Mouse (Mus musculus) large intestine, adult 2 months (tissue): ENCODE data around the gene Shmt2. TPM values are rescaled to one million over a fixed set of nuclear protein-coding genes. Genes with fewer than 3 reads are reported as not detected.

ENCODE experiments used
- DNase-seq: peaks from one replicate; pipeline ENCODE4 v3.0.0-alpha.2; 2012; ENCODE audit warnings: low read depth, low spot score
- WGBS: fragments of 180-500 bp; shearing (Covaris S2); methylation state at CpG from one replicate; pipeline ENCODE4 v1.1.7; 2018; 5-methylcytosine and 5-hydroxymethylcytosine counted together
- polyA plus RNA-seq: library from polyadenylated mRNA; depleted of rRNA; stranded (reverse); fragments of >200 nt; gene quantifications from 2 replicates; pipeline ENCODE4 v1.2.3, GENCODE M21; 2012; rRNA removed

Shmt2 gene
- polyA plus RNA-seq, 1 experiment, result 59.0 TPM

DNA sequence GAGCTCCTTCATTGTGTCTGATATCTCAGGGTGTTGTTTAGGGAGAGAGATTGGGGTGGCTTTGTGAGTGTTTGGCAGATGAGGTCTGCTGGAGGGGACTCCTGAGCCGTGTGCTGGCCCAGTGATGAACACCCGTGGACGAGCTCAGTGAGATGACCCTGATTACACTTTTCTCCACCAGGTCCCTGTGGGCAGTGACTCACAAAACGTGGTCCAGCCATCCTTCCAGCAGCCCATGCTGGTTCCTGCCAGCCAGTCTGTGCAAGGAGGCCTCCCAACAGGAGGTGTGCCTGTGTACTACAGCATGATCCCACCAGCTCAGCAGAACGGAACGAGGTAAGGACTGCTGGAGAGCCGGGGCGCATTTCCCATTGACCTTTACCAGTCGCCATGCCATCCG lies 37.0 kb downstream of the Shmt2 start:
- DNase-seq, result no peak
- 92% methylated on average over 10 of the region's 10 CpGs for WGBS

DNA sequence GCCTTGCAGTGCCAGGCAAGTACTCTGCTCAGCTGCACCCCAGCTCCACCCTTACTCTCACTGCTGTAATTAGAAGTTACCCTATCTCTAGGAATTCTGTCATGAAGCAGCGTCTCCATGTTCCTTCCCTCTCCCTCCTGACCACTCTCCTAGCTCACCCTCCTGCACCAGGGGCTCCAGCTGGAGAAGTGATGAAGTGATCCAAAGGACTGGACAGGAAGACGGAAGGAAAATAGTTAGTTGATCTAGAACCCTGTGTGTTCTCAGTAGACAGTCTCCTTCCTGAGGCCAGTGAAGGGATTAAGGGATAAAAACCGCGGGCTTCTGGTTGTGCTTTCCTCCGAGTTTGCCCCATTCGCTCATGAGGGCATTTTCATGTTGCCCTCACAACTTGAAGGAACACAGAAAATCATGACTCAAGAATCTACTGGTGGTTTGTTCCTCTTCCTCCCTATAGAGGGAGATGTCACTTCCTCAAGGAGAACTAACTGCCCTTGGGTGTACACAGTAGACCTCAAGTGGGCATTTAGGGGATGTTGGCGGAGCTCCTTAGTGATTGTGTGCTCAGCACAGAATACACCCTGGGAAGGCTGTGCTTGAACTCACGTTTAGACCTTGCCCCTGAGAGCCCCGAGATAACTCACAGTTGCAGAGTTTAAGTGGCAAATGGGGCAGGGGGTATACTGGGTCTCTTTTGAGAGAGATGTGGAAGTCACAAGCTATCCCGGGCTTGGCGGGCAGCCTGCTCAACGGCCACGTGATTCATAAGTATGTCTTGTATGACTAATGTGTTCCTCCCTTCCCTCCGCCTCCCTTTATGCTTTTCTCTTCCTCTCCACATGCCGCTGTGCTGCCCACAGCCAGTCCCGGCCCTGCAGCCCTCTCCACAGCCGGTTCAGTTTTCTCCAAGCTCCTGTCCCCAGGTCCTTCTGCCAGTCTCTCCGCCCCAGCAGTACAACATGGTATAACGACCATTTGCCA lies 41.1 kb downstream of the Shmt2 start:
- 74% methylated on average over 19 of the region's 19 CpGs for WGBS
- DNase-seq, result no peak

- WGBS, result 94% methylated on average over 4 of the region's 4 CpGs
Observed at GRCm38 (mm10) chr10:127479131-127479530, 43.1 kb downstream of the Shmt2 start.

GRCm38 (mm10) chr10:127477301-127477700 lies 44.9 kb downstream of the Shmt2 start:
- WGBS, result 90% methylated on average over 7 of the region's 7 CpGs
- no peak for DNase-seq

More at GRCm38 (mm10) chr10:127479131-127479530, 43.1 kb downstream of the Shmt2 start:
- DNase-seq, result no peak

GRCm38 (mm10) chr10:127476541-127476940 lies 45.7 kb downstream of the Shmt2 start:
- no peak for DNase-seq
- 78% methylated on average over 3 of the region's 3 CpGs for WGBS

- 96% methylated on average over 4 of the region's 4 CpGs for WGBS
- no peak for DNase-seq
Observed at GRCm38 (mm10) chr10:127475175-127475574, 47.1 kb downstream of the Shmt2 start.

GRCm38 (mm10) chr10:127472722-127473121 lies 49.5 kb downstream of the Shmt2 start:
- DNase-seq, result no peak
- WGBS, result 92% methylated on average over 9 of the region's 9 CpGs

GRCm38 (mm10) chr10:127471281-127471988 lies 50.8 kb downstream of the Shmt2 start:
- no peak for DNase-seq
- WGBS, result 71% methylated on average over 15 of the region's 15 CpGs

Other genes with a start within 250 kb of the Shmt2 start
- gene Mbd6, start 233.4 kb downstream of the Shmt2 start, polyA plus RNA-seq, result 27.9 and 36.8 TPM in 2 replicates
- 43.8 and 63.0 TPM in 2 replicates for gene Mars, start 210.7 kb downstream of the Shmt2 start, polyA plus RNA-seq
- 10.0 and 11.3 TPM in 2 replicates for gene Arhgap9, start 200.5 kb downstream of the Shmt2 start, polyA plus RNA-seq
- 5.1 and 8.9 TPM in 2 replicates for gene Gli1, start 180.5 kb downstream of the Shmt2 start, polyA plus RNA-seq
- not detected in 2 replicates for gene Inhbe, start 168.0 kb downstream of the Shmt2 start, polyA plus RNA-seq
- not detected in 2 replicates for gene Inhbc, start 152.0 kb downstream of the Shmt2 start, polyA plus RNA-seq
- gene R3hdm2, start 142.1 kb downstream of the Shmt2 start, polyA plus RNA-seq, result 47.2 and 49.4 TPM in 2 replicates
- gene Stac3, start 20.8 kb downstream of the Shmt2 start, polyA plus RNA-seq, result 0.66 and 1.6 TPM in 2 replicates
- 6.0 and 6.1 TPM in 2 replicates for gene Ndufa4l2, start 7.5 kb downstream of the Shmt2 start, polyA plus RNA-seq
- gene Nxph4, start 12.1 kb upstream of the Shmt2 start, polyA plus RNA-seq, result 0.22 and 0.25 TPM in 2 replicates
- gene Lrp1, start 98.7 kb upstream of the Shmt2 start, polyA plus RNA-seq, result 118 and 125 TPM in 2 replicates
- 67.5 and 122 TPM in 2 replicates for gene Stat6, start 120.5 kb upstream of the Shmt2 start, polyA plus RNA-seq
- 4.1 and 4.8 TPM in 2 replicates for gene Nemp1, start 144.5 kb upstream of the Shmt2 start, polyA plus RNA-seq
- 9.9 and 19.4 TPM in 2 replicates for gene Nab2, start 146.1 kb upstream of the Shmt2 start, polyA plus RNA-seq
- gene Myo1a, start 182.7 kb upstream of the Shmt2 start, polyA plus RNA-seq, result 479 and 710 TPM in 2 replicates
- gene Tac2, start 202.0 kb upstream of the Shmt2 start, polyA plus RNA-seq, result 0.19 and 0.36 TPM in 2 replicates
- gene Zbtb39, start 217.1 kb upstream of the Shmt2 start, polyA plus RNA-seq, result 6.1 and 9.4 TPM in 2 replicates
- gene Gpr182, start 229.3 kb upstream of the Shmt2 start, polyA plus RNA-seq, result 1.2 and 1.3 TPM in 2 replicates
- 0.23 and 0.78 TPM in 2 replicates for gene Rdh1, start 237.3 kb upstream of the Shmt2 start, polyA plus RNA-seq
- 1.1 TPM in 1 of 2 replicates, not detected in the other for gene Rdh16f1, start 237.3 kb upstream of the Shmt2 start, polyA plus RNA-seq